Mouse (Mus musculus) hindbrain, embryonic 12.5 days (tissue): Measurements from ENCODE around the gene Eefsec. TPM values are rescaled to one million over a fixed set of nuclear protein-coding genes. Genes with fewer than 3 reads are reported as not detected.

Experiments
- ATAC-seq: fragments of 200-750 bp; cut with Nextera tagmentation; 2 replicates; pipeline ENCODE4 v1.8.0; 2017; ENCODE audit warnings: moderate TSS enrichment; ENCODE audit not compliant: low FRiP score
- H3K27ac ChIP-seq: fragments of 300-500 bp; sonication (generic); 2 replicates; pipeline ENCODE4 v1.5.1; 2016; ENCODE audit warnings: mild to moderate bottlenecking
- H3K27me3 ChIP-seq: fragments of 300-500 bp; sonication (generic); 2 replicates; pipeline ENCODE4 v1.6.1; 2016; ENCODE audit warnings: mild to moderate bottlenecking
- H3K36me3 ChIP-seq: fragments of 300-500 bp; sonication (generic); 2 replicates; pipeline ENCODE4 v1.6.1; 2016; ENCODE audit warnings: mild to moderate bottlenecking
- H3K4me1 ChIP-seq: fragments of 300-500 bp; sonication (generic); 2 replicates; pipeline ENCODE4 v1.6.1; 2016
- H3K4me2 ChIP-seq: fragments of 300-500 bp; sonication (generic); replicated peaks from 2 replicates; pipeline ENCODE4 v1.6.1; 2016; ENCODE audit warnings: mild to moderate bottlenecking
- H3K4me3 ChIP-seq: fragments of 300-500 bp; sonication (generic); 2 replicates; pipeline ENCODE4 v1.5.1; 2016; ENCODE audit warnings: mild to moderate bottlenecking
- H3K9ac ChIP-seq: fragments of 300-500 bp; sonication (generic); 2 replicates; pipeline ENCODE4 v1.6.1; 2016; ENCODE audit warnings: mild to moderate bottlenecking, moderate library complexity
- H3K9me3 ChIP-seq: fragments of 300-500 bp; sonication (generic); replicated peaks from 2 replicates; pipeline ENCODE4 v1.6.1; 2016; ENCODE audit warnings: mild to moderate bottlenecking
- WGBS: fragments of 180-500 bp; shearing (Covaris S2); methylation state at CpG from one replicate; pipeline ENCODE4 v1.1.7; 2016; 5-methylcytosine and 5-hydroxymethylcytosine counted together
- polyA plus RNA-seq: library from polyadenylated mRNA; unstranded; fragments of >200 nt; fragmentation: Nextera tagmentation; extraction: Ambion mirVana; gene quantifications from 2 replicates; pipeline ENCODE4 v1.2.1, GENCODE M21; 2016

Gene Eefsec
- polyA plus RNA-seq, 1 experiment from 2014 or later: 28.8 TPM

- Histone ChIP-seq H3K9me3 (no peaks in the 10 kb centered on the region), H3K9ac (no peak overlapping the region), H3K4me1 (peaks cover 3% of the 10 kb centered on the region; the same call in 1 of the 2 replicates), H3K27me3 (peaks cover 7% of the 10 kb centered on the region; the same call in 1 of the 2 replicates), H3K27ac (no peak overlapping the region), H3K36me3 (no peaks in the 10 kb centered on the region), H3K4me3 (no peak overlapping the region), H3K4me2 (no peak overlapping the region)
- WGBS: 48% methylated on average over 6 of the region's 6 CpGs
- ATAC-seq: no peak
Measured at GRCm38 (mm10) chr6:88215797-88216196, 230.5 kb downstream of the Eefsec start.

- WGBS: 55% methylated on average over 3 of the region's 3 CpGs
- no peaks in the 10 kb centered on the region for H3K9me3 ChIP-seq
- H3K4me1 ChIP-seq: 0 out of 2 replicates have a peak, but pooled peaks cover 3% of the 10 kb centered on the region
- H3K4me2 ChIP-seq: no peak overlapping the region
- ATAC-seq: no peak
- H3K4me3 ChIP-seq: no peak overlapping the region
- peaks cover 42% of the 10 kb centered on the region for H3K27me3 ChIP-seq
- H3K9ac ChIP-seq: no peak overlapping the region
- no peaks in the 10 kb centered on the region for H3K36me3 ChIP-seq
- H3K27ac ChIP-seq: no peak overlapping the region
Measured at GRCm38 (mm10) chr6:88210182-88210581, 236.2 kb downstream of the Eefsec start.

DNA sequence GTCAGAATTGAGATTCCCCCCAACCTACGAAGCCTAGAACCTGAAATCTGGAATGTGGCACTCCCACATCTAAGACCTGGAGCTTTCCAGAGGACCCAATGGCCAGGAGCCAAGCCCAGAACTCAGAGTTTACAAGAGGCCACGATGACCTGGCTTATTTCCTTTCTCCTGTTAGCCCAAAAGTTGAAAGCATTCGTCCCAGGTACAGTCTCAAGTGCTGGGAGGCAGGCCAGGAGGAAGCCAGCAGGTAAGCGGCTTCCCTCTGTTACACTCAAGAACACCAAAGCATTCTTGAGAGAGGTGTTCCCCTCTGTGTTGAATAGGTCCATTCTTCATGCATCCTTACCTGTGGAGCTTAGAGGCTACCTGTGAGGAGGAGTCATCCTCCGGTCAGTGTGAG lies 236.9 kb downstream of the Eefsec start:
- no peak for ATAC-seq
- no peaks in the 10 kb centered on the region for H3K9me3 ChIP-seq
- H3K4me1 ChIP-seq: peaks cover 6% of the 10 kb centered on the region; the same call in 1 of the 2 replicates
- no peaks in the 10 kb centered on the region for H3K36me3 ChIP-seq
- no peak overlapping the region for H3K27ac ChIP-seq
- H3K27me3 ChIP-seq: peaks cover 50% of the 10 kb centered on the region
- no peak overlapping the region for H3K4me2 ChIP-seq
- WGBS: 77% methylated on average over 5 of the region's 5 CpGs
- H3K9ac ChIP-seq: no peak overlapping the region
- H3K4me3 ChIP-seq: no peak overlapping the region

DNA sequence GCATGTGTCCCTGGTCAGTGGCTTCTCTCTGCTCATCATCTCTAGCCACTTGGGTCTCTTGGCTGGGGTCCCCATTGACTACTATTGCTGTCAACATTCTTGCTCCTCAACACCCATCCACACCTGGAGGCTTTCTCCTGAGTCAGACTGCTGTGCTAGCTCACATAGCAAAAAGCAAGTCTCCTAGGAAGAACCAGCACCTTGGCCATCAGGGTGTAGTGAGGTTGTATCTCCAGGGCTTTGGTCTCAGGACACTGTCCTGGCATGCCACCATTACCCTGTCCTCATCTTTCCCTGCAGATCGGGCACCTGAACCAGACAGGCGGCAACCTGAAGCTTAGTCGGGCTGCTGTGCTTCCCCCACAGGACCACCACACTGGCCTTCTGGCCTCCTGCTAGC lies 238.0 kb downstream of the Eefsec start:
- no peak overlapping the region for H3K4me2 ChIP-seq
- WGBS: 91% methylated on average over 3 of the region's 3 CpGs

DNA sequence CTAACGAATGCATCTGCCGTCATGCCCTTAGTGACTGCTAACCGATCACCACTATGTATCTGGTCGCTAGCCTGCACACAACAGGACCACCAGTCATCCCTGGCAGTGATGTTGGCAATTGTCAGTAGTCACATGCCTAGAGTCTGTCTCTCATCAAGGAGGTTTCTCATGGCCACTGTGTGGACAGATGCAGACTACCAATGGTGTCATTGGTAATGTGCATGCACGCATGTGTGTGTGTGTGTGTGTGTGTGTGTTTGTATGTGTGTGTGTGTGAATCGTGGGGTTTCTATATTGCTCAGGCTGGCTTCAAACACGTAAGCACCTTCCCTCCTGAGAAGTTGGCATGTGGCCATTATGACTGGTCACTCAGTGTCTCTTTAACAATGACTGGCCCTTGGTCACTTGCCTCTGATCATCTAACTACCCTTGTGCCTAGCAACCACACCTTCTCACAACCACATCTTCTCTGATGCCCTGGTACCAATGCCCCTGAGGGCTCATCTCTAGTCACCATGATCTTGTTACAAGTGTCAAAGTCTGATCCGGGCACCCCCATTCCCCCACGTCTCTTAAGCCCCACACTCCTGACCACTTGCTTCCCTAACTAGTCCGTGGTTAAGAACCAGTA lies 238.8 kb downstream of the Eefsec start:
- no peak overlapping the region for H3K4me2 ChIP-seq
- no peaks in the 10 kb centered on the region for H3K9me3 ChIP-seq
- no peak overlapping the region for H3K9ac ChIP-seq
- H3K36me3 ChIP-seq: no peaks in the 10 kb centered on the region
- peaks cover 10% of the 10 kb centered on the region; the same call in 1 of the 2 replicates for H3K4me1 ChIP-seq
- no peak overlapping the region for H3K27ac ChIP-seq
- H3K27me3 ChIP-seq: peaks cover 64% of the 10 kb centered on the region
- 90% methylated on average over 10 of the region's 10 CpGs for WGBS
- no peak for ATAC-seq
- no peak overlapping the region for H3K4me3 ChIP-seq

More for the DNA sequence above, 238.0 kb downstream of the Eefsec start:
- Histone ChIP-seq H3K4me1 (peaks cover 9% of the 10 kb centered on the region; the same call in 1 of the 2 replicates), H3K4me3 (no peak overlapping the region), H3K9me3 (no peaks in the 10 kb centered on the region), H3K9ac (no peak overlapping the region), H3K36me3 (no peaks in the 10 kb centered on the region), H3K27ac (no peak overlapping the region), H3K27me3 (peaks cover 61% of the 10 kb centered on the region)
- ATAC-seq: no peak

Other genes with a start within 250 kb of the Eefsec start
- not detected in 2 replicates for gene Dnajb8, start 224.3 kb downstream of the Eefsec start, polyA plus RNA-seq
- 111 and 117 TPM in 2 replicates for gene Ruvbl1, start 18.9 kb upstream of the Eefsec start, polyA plus RNA-seq
- 203 and 210 TPM in 2 replicates for gene Sec61a1, start 72.4 kb upstream of the Eefsec start, polyA plus RNA-seq
- gene Kbtbd12, start 191.4 kb upstream of the Eefsec start, polyA plus RNA-seq: not detected in 2 replicates